Mouse (Mus musculus): Measurements from ENCODE around the gene Pbld1. TPM values are rescaled to one million over a fixed set of nuclear protein-coding genes. Genes with fewer than 3 reads are reported as not detected.

Pbld1 gene
- polyA plus RNA-seq (2012; rRNA removed), result 3.2 and 3.5 TPM in 2 replicates

GRCm38 (mm10) chr10:63059862-63060261, at the start of gene Pbld1:
Pbld1 (plus strand) TSS chr10:63060162.

GRCm38 (mm10) chr10:63023749-63024579, 36.0 kb upstream of the Pbld1 start, which contains the start of the genes Hnrnph3 and Pbld2:
Hnrnph3 (minus strand) TSS chr10:63024217.
Pbld2 (plus strand) TSS chr10:63024315.

GRCm38 (mm10) chr10:63099521-63099920, 39.6 kb downstream of the Pbld1 start, which contains the start of gene Atoh7:
Atoh7 (plus strand) TSS chr10:63099651.

Other genes with a start within 250 kb of the Pbld1 start
- gene Tet1, start 151.2 kb upstream of the Pbld1 start, polyA plus RNA-seq (2012; rRNA removed), result 0.21 and 0.66 TPM in 2 replicates
- gene Slc25a16, start 139.5 kb upstream of the Pbld1 start, polyA plus RNA-seq (2012; rRNA removed), result 36.0 and 63.4 TPM in 2 replicates
- gene Dna2, start 113.1 kb upstream of the Pbld1 start, polyA plus RNA-seq (2012; rRNA removed), result 2.8 and 3.1 TPM in 2 replicates
- 1.6 and 2.1 TPM in 2 replicates for gene Rufy2, start 79.9 kb upstream of the Pbld1 start, polyA plus RNA-seq (2012; rRNA removed)
- gene Hnrnph3, start 35.9 kb upstream of the Pbld1 start, polyA plus RNA-seq (2012; rRNA removed), result 4.2 and 5.1 TPM in 2 replicates
- 9.1 and 9.5 TPM in 2 replicates for gene Pbld2, start 35.8 kb upstream of the Pbld1 start, polyA plus RNA-seq (2012; rRNA removed)
- 0.17 and 0.21 TPM in 2 replicates for gene Atoh7, start 39.5 kb downstream of the Pbld1 start, polyA plus RNA-seq (2012; rRNA removed)
- gene Mypn, start 143.8 kb downstream of the Pbld1 start, polyA plus RNA-seq (2012; rRNA removed), result 0.13 and 0.14 TPM in 2 replicates
- gene Herc4, start 183.6 kb downstream of the Pbld1 start, polyA plus RNA-seq (2012; rRNA removed), result 10.5 and 11.1 TPM in 2 replicates